Mouse (Mus musculus): ENCODE results near the gene Rcc1l.

Rcc1l gene

DNA sequence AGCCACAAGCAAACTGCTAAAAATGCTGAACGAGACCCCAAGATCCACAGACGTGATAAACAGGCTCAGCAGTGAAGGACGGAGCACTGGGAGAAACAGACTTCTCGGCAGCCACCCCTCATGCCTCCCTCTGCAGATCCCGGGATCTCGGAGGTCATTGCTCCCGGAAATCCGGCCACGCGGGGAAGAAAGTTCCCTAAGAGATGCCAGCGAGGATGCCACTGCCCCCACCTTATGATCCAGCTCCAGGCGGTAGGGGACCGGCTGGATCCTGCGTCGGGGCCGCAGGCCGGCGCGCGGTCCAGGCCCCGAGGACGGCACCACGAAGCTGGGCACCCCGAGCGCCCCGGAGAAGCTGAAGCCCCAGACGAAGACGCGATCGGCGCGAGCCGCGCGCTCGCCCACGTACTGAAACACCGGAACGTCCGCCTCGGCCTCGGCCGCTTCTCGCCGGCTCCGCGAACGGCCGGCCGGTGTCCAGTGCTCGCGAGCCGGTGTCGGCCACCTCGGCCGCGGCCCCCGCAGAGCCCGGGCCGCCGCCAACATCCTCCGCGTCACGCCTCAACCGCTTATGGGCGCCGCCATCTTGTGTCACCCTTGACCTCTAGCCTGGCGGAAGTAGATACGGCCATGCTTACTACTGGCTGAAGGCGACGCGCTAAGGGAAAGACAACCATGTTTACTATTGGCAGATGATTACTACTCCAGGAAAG is at the start of gene Rcc1l:
Rcc1l (minus strand) TSS at position 606 of the 713 bp plus-strand sequence.
- DNase-seq (ENCODE audit: low spot score): peak; percentile 75

DNA sequence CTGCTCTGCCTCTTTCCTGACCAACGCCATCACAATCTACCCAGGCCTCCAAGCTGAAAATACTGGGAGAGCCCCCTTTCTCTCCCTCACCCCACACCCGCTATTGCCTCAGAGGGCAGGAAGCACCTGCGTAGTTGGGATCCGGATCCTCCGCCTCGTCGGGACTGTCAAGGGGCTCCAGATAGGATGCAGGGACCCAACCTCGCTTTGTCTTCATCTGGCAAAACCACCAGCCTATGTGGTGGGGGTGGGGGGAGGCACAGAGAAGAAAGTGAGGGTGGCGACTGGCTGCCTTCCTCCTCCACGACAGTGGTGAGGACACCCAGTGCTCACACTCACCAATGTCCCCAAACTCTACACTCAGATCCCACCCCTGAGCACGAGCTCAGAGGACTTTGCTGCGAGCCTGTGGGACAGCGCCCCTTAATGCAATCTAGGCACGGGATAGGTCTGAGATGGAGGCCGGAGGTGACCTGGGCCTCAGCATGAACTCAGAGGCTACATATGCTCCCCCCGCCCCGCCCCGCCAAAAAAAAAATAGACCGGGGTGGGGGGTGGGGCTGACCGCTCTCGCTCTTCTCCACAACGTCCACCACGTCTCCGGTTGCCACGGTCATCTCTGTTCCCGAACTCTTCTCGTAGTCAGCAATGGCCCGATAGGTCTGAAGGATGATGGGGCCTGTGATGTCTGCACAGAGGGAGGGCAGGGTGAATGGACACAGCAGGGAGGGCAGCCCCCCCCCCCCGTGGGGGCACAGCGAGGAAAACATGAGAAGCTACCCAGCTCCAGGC is 48.7 kb upstream of the Rcc1l start:
- DNase-seq (ENCODE audit: low spot score): no peak

- no peak for DNase-seq (ENCODE audit: low spot score)
Observed at GRCm38 (mm10) chr5:134221708-134222150, 45.2 kb upstream of the Rcc1l start.

- DNase-seq (ENCODE audit: low spot score): no peak
Observed at GRCm38 (mm10) chr5:134221278-134221677, 44.7 kb upstream of the Rcc1l start.

DNA sequence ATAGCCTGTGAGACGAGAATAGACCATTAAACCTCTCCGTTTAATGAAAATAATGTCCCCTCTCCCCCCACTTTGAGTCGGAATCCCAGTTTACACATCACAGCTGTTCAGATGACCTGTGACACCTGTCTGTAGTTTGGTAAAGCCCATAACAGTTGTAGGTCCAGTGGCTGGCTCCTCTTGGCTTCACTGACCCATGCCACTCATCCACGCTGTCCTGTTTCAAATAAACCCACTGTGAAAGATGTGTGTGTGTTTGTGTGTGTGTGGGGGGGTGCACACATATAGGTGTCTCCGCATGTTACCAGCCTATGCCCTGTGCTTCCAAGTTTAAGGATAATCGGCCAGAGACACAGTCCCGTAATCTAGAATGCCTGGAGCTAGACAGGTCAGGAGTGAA is 41.3 kb upstream of the Rcc1l start:
- DNase-seq (ENCODE audit: low spot score): no peak

DNA sequence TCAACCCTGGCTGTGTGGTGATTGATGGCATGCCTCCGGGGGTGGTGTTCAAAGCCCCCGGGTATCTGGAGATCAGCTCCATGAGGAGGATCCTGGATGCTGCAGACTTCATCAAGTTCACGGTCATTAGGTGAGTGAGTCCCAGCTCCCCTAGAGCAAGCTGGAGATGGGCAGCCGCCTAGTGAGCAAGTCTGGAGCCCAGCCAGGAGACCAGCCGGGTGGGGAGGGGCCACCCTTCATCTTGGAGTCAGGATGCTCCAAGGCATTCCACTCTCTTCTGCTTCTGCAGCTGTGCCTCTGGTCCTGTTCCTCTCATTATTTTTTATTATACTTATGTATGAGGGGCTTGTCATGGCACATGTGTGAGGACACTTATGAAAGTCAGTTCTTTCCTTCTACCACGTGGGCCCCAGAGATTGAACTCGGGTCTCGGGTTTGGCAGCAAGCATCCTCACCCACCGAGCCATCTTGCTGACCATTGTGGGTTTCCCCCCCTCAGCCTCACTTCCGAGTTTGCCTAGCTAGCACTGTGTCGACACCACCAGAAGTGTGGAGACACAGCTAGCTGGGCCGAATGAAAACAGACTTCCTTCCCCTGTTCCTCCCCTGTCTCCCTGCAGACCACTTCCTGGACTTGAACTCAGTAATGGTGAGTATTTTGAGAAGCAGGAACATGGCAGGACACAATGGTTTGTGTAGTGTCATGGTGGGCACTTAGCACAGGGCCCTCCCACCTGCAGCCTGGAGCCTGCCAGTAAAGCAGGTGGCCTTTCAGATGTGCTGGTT is 37.6 kb upstream of the Rcc1l start:
- DNase-seq (ENCODE audit: low spot score): no peak

GRCm38 (mm10) chr5:134209931-134210554 is 33.5 kb upstream of the Rcc1l start:
- DNase-seq (ENCODE audit: low spot score): no peak

GRCm38 (mm10) chr5:134206721-134207120 is 30.1 kb upstream of the Rcc1l start:
- DNase-seq (ENCODE audit: low spot score): no peak

DNA sequence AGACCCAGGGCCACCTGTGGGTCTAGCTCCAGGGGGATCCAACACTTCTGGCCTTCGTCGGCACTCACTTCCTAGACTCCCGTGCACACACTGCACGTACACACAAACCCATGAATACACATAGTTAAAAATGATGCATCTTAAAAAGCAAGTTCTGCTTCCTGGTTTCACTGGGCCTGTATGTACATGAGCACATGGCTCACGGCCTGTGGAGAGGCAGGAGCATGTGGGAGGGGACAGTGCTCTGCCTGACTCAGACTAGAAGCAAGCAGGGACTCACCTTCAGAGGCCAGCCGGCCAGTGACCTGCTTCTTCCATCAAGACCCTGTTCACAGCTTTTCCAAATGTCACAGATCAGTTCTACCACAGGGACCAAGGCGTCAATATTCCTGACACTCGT is 17.1 kb upstream of the Rcc1l start:
- no peak for DNase-seq (ENCODE audit: low spot score)

- DNase-seq (ENCODE audit: low spot score): no peak
Observed at GRCm38 (mm10) chr5:134188571-134188970, 12.0 kb upstream of the Rcc1l start.

- no peak for DNase-seq (ENCODE audit: low spot score)
Observed at GRCm38 (mm10) chr5:134186961-134187731, 10.6 kb upstream of the Rcc1l start.

GRCm38 (mm10) chr5:134186059-134186458 is 9.5 kb upstream of the Rcc1l start:
- no peak for DNase-seq (ENCODE audit: low spot score)

- DNase-seq (ENCODE audit: low spot score): peak; percentile 97
Observed at GRCm38 (mm10) chr5:134183880-134184808, 7.6 kb upstream of the Rcc1l start, which contains the start of gene Gtf2ird2. Gene Gtf2ird2 (plus strand): TSS chr5:134184019.

GRCm38 (mm10) chr5:134183162-134183561 is 6.6 kb upstream of the Rcc1l start:
- DNase-seq (ENCODE audit: low spot score): no peak

DNA sequence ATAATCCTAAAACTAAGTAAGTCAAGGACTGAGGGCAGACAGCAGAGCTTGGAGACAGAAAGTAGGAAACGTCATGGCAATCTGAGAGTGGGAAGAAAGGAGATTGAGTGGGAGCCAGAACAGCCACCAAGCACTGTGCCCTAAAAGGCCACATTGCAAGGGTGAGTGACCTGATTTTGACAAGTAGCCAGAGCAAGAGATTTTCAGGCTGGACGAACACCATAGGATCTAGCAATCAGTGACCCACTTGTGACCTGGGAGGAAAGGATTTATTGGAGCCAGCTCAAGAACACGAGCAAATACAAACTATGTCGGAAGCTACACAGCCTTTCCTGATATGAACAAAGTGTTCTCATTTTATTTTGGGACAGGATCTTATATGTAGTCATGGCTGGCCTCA is 6.2 kb upstream of the Rcc1l start:
- DNase-seq (ENCODE audit: low spot score): no peak

DNA sequence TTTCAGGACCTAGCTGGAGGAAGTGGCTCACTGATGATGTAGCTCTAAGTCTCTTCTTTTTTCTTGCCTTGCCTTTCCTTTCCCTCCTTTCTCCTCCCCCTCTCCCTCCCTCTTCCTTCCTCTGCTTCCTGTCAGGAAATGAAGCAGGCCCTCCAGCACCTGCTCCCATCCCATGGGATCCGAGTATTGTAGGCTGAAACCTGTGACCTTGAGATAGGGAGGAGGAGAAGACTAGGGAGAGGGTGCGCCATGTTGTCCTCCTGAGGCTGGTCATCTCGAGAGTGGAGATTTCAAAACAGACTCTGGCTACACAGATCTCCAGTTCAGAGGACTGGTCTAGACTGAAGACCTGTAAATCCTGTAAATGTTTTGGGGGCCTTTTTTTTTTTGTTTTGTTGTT is 5.6 kb upstream of the Rcc1l start:
- no peak for DNase-seq (ENCODE audit: low spot score)

- DNase-seq (ENCODE audit: low spot score): peak; percentile 39
Observed at GRCm38 (mm10) chr5:134179871-134180270, 3.3 kb upstream of the Rcc1l start.

- no peak for DNase-seq (ENCODE audit: low spot score)
Observed at GRCm38 (mm10) chr5:134178536-134178935, 2.0 kb upstream of the Rcc1l start.

GRCm38 (mm10) chr5:134175696-134176095 is 878 bp downstream of the Rcc1l start:
- DNase-seq (ENCODE audit: low spot score): no peak

DNA sequence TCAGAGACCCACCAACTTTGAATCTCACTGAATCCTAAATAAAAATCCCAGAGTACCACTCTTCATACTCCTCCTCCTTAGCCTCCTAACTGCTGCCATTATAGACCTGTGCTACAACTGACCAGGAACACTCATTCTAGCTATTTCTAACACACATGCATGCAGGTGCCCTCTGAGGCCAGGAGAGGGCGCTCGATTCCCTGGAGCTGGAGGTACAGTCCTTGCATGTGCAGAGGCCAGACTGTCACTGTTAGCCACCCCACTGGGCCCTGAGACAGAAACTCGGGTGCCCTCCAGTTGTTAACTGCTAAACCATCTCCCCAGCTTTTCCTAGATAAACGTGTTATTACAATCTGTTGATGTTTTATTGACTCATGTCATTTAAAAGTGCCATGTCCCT is 3.4 kb downstream of the Rcc1l start:
- no peak for DNase-seq (ENCODE audit: low spot score)
